Mouse (Mus musculus) heart, embryonic 14.5 days (tissue): ENCODE results near the gene Gm49405. TPM values are rescaled to one million over a fixed set of nuclear protein-coding genes. Genes with fewer than 3 reads are reported as not detected.
"Not testable (repeated sequence)": the region's sequence is repeated elsewhere in the genome, so short reads cannot be mapped to it uniquely, and the experiment has no call there.

Experiments
- ATAC-seq: fragments of 200-750 bp; cut with Nextera tagmentation; 2 replicates; pipeline ENCODE4 v1.8.0; 2017; ENCODE audit warnings: low read depth, moderate TSS enrichment; ENCODE audit not compliant: insufficient number of reproducible peaks, insufficient read depth, low FRiP score
- H3K27ac ChIP-seq, 2 experiments: fragments of 200-500 bp in 1 of 2; fragments of 300-500 bp in 1 of 2; sonication (generic) in 1 of 2; replicated peaks in 1 of 2; 2 replicates each; pipeline ENCODE4 v1.5.1; 2012 to 2014; ENCODE audit warnings: low read depth in 2 of 2, low read length in 2 of 2, control low read depth in 1 of 2, mild to moderate bottlenecking in 1 of 2, mixed read lengths in 1 of 2; ENCODE audit not compliant: control insufficient read depth in 1 of 2, insufficient read depth in 1 of 2
- H3K27me3 ChIP-seq: fragments of 300-500 bp; sonication (generic); 2 replicates; pipeline ENCODE4 v1.6.1; 2014; ENCODE audit warnings: mild to moderate bottlenecking, low read length, control low read depth; ENCODE audit not compliant: control insufficient read depth, insufficient read depth
- H3K36me3 ChIP-seq: fragments of 300-500 bp; sonication (generic); 2 replicates; pipeline ENCODE4 v1.6.1; 2014; ENCODE audit warnings: mild to moderate bottlenecking, control low read depth, low read length, mixed read lengths; ENCODE audit not compliant: control insufficient read depth, insufficient read depth
- H3K4me1 ChIP-seq, 2 experiments: fragments of 200-500 bp in 1 of 2; fragments of 300-500 bp in 1 of 2; sonication (generic) in 1 of 2; 2 replicates each; pipeline ENCODE4 v1.6.1; 2012 to 2014; ENCODE audit warnings: low read length in 2 of 2, control low read depth in 1 of 2, mixed read lengths in 1 of 2; ENCODE audit not compliant: control insufficient read depth in 2 of 2, insufficient read depth in 2 of 2
- H3K4me2 ChIP-seq: fragments of 300-500 bp; sonication (generic); 2 replicates; pipeline ENCODE4 v1.6.1; 2014; ENCODE audit warnings: mild to moderate bottlenecking, low read length
- H3K4me3 ChIP-seq, 2 experiments: fragments of 200-500 bp in 1 of 2; fragments of 300-500 bp in 1 of 2; sonication (generic) in 1 of 2; 2 replicates each; pipeline ENCODE4 v1.5.1; 2012 to 2014; ENCODE audit warnings: low read length in 2 of 2, mild to moderate bottlenecking in 2 of 2, control low read depth in 1 of 2, low read depth in 1 of 2, moderate library complexity in 1 of 2; ENCODE audit not compliant: control insufficient read depth in 1 of 2, insufficient read depth in 1 of 2
- H3K9ac ChIP-seq: fragments of 300-500 bp; sonication (generic); 2 replicates; pipeline ENCODE4 v1.6.1; 2014; ENCODE audit warnings: mild to moderate bottlenecking, low read length
- H3K9me3 ChIP-seq: fragments of 300-500 bp; sonication (generic); 2 replicates; pipeline ENCODE4 v1.6.1; 2016; ENCODE audit warnings: low read length, control low read depth; ENCODE audit not compliant: control insufficient read depth
- WGBS: fragments of 180-500 bp; shearing (Covaris S2); extraction: QIAGEN DNeasy Blood & Tissue Kit; methylation state at CpG from one replicate; pipeline ENCODE4 v1.1.7; 2014; 5-methylcytosine and 5-hydroxymethylcytosine counted together
- polyA plus RNA-seq: library from polyadenylated mRNA; unstranded; fragments of >200 nt; fragmentation: Nextera tagmentation; extraction: Ambion mirVana; gene quantifications from 2 replicates; pipeline ENCODE4 v1.2.1, GENCODE M21; 2014

Gm49405 gene
- polyA plus RNA-seq, 1 experiment from 2014 or later = 4.3 TPM

GRCm38 (mm10) chr19:3974608-3975007, 25.8 kb upstream of the Gm49405 start:
- not testable (repeated sequence) for ATAC-seq, H3K4me1 ChIP-seq
- 69% methylated on average over 6 of the region's 6 CpGs for WGBS

GRCm38 (mm10) chr19:3975866-3976265, 24.6 kb upstream of the Gm49405 start:
- WGBS = 71% methylated on average over 2 of the region's 2 CpGs

More at GRCm38 (mm10) chr19:3974608-3975007, 25.8 kb upstream of the Gm49405 start:
- not testable (repeated sequence) for H3K27ac ChIP-seq, H3K4me3 ChIP-seq, H3K9me3 ChIP-seq, H3K36me3 ChIP-seq, H3K4me2 ChIP-seq, H3K9ac ChIP-seq, H3K27me3 ChIP-seq

GRCm38 (mm10) chr19:3980309-3980708, 20.1 kb upstream of the Gm49405 start:
- no peak for ATAC-seq
- Histone ChIP-seq H3K9me3 (no peaks in the 10 kb centered on the region), H3K4me2 (no peak overlapping the region), H3K9ac (no peak overlapping the region), H3K27ac (no peak overlapping the region), H3K36me3 (no peaks in the 10 kb centered on the region), H3K4me3 (no peak overlapping the region), H3K27me3 (no peaks in the 10 kb centered on the region), H3K4me1 (peaks cover 6 to 7% of the 10 kb centered on the region in 2 experiments)
- WGBS = 12% methylated on average over 4 of the region's 4 CpGs

More at GRCm38 (mm10) chr19:3975866-3976265, 24.6 kb upstream of the Gm49405 start:
- Histone ChIP-seq H3K9ac (no peak overlapping the region), H3K27ac (no peak overlapping the region), H3K27me3 (no peaks in the 10 kb centered on the region), H3K4me3 (no peak overlapping the region), H3K4me1 (no peaks in the 10 kb centered on the region), H3K9me3 (no peaks in the 10 kb centered on the region), H3K36me3 (no peaks in the 10 kb centered on the region), H3K4me2 (no peak overlapping the region)
- no peak for ATAC-seq

- Histone ChIP-seq H3K4me3 (no peak overlapping the region), H3K4me1 (peaks cover 12% of the 10 kb centered on the region in 2 experiments), H3K9me3 (no peaks in the 10 kb centered on the region), H3K4me2 (no peak overlapping the region), H3K36me3 (no peaks in the 10 kb centered on the region), H3K27ac (no peak overlapping the region), H3K27me3 (no peaks in the 10 kb centered on the region), H3K9ac (no peak overlapping the region)
- WGBS = 67% methylated on average over 9 of the region's 9 CpGs
- ATAC-seq = no peak
These were observed 19.5 kb upstream of the Gm49405 start for GRCm38 (mm10) chr19:3980917-3981316.

- no peaks in the 10 kb centered on the region for H3K27me3 ChIP-seq
- no peak for ATAC-seq
- no peaks in the 10 kb centered on the region for H3K36me3 ChIP-seq
- H3K9ac ChIP-seq = no peak overlapping the region
- 52% methylated on average over 9 of the region's 9 CpGs for WGBS
- H3K27ac ChIP-seq = no peak overlapping the region
- peaks cover 21 to 26% of the 10 kb centered on the region in 2 experiments for H3K4me1 ChIP-seq
- no peak overlapping the region for H3K4me3 ChIP-seq
- no peaks in the 10 kb centered on the region for H3K9me3 ChIP-seq
- no peak overlapping the region for H3K4me2 ChIP-seq
These were observed 16.8 kb upstream of the Gm49405 start for GRCm38 (mm10) chr19:3983527-3984200.

- peak; percentile 16 for ATAC-seq
- Histone ChIP-seq H3K4me1 (peaks cover 21 to 26% of the 10 kb centered on the region in 2 experiments), H3K36me3 (no peaks in the 10 kb centered on the region), H3K4me3 (no peak overlapping the region), H3K27ac (peak overlapping the region; percentile 42 to 75), H3K4me2 (no peak overlapping the region), H3K9ac (no peak overlapping the region), H3K9me3 (no peaks in the 10 kb centered on the region), H3K27me3 (no peaks in the 10 kb centered on the region)
- WGBS = 19% methylated on average over 8 of the region's 8 CpGs
These were observed 15.2 kb upstream of the Gm49405 start for GRCm38 (mm10) chr19:3985261-3985681.

- Histone ChIP-seq H3K27me3 (no peaks in the 10 kb centered on the region), H3K9me3 (no peaks in the 10 kb centered on the region), H3K4me3 (no peak within 1 kb of the TSS; a peak in 1 of 4 replicates), H3K9ac (peak within 1 kb of the TSS; percentile 59; the same call in 1 of the 2 replicates), H3K36me3 (no peaks in the 10 kb centered on the region), H3K4me2 (peak within 1 kb of the TSS; percentile 51), H3K27ac (peak within 1 kb of the TSS; percentile 71 to 75), H3K4me1 (peaks cover 21 to 26% of the 10 kb centered on the region in 2 experiments)
- 10% methylated on average over 8 of the region's 8 CpGs for WGBS
- peak; percentile 67 for ATAC-seq
These were observed 14.1 kb upstream of the Gm49405 start, which contains the start of gene Acy3 for GRCm38 (mm10) chr19:3986334-3986733. Acy3 (plus strand) TSS chr19:3986570.
